Mouse (Mus musculus) monocyte, adult 2 months (primary cell): Measurements from ENCODE around the gene Aacs.
"Not testable (repeated sequence)": the region's sequence is repeated elsewhere in the genome, so short reads cannot be mapped to it uniquely, and the experiment has no call there.

ENCODE experiments used
- DNase-seq, 2 experiments: peaks; one replicate each; pipeline ENCODE4 v3.0.0; 2022; ENCODE audit warnings: low spot score in 2 of 2, low read depth in 1 of 2

Gene Aacs

DNA sequence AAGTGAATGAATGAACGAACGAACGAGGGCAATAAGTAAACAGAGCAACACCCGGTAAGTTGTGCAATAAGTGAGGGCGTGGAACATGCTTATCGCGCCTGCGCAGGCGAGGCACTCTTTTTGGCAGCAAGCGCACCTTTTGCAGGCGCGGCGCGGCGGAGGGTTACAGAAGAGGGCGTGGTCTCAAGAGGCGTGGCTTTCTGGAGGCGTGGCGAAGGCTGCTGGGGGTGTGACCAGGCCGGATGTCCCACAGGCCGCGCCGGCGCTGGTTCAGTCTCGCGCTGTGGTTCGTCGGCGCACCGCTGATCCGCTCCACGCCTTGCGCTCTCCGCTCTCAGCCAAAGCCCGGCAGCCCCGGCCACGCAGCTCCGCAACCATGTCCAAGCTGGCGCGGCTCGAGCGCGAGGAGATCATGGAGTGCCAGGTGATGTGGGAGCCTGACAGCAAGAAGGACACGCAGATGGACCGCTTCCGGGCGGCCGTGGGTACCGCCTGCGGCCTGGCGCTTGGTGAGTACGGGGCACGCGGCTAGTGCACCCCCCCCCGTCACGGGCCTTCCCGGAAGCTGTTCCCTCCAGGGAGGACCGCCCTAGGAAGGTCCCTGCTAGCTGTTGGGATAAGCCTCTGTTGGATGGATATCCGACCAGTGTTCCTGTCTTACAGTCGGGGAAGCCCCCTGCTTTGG is at the start of gene Aacs:
Gene Aacs (plus strand): TSS at position 214 of the 685 bp plus-strand sequence.
- DNase-seq: peak; percentile 74 to 88

DNA sequence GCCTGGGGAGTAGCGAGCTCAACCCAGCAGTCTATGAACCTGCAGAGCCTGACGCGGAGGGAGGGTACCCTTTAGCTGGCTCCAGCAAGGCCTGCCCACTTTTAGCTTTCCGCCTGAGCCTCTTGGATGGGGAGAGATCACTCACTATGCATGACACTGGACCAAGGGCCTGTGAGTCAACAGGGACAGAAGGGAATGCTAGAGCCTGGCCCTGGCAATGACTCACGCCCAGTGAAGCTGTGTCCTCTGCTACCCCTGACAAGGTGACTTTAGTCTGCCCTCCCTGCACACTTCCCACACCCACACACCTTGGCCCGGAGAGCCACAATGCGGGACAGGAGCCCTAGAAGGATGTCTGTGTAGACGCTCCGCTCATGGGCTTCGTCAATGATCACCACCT is 49.3 kb upstream of the Aacs start:
- no peak for DNase-seq

DNA sequence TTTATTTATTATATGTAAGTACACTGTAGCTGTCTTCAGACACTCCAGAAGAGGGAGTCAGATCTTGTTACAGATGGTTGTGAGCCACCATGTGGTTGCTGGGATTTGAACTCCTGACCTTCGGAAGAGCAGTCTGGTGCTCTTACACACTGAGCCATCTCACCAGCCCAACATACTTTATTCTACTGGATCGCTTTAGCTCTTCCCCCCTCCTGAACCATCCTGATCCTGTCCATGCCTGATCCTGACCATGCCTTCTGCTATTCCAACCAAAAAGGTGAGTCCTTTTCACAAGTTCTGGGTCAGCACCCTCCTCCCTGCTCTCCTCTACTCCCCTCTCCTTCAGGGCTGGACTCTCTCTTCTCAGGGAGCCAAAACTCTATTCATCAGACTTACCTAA is 43.3 kb upstream of the Aacs start:
- not testable (repeated sequence) for DNase-seq

DNA sequence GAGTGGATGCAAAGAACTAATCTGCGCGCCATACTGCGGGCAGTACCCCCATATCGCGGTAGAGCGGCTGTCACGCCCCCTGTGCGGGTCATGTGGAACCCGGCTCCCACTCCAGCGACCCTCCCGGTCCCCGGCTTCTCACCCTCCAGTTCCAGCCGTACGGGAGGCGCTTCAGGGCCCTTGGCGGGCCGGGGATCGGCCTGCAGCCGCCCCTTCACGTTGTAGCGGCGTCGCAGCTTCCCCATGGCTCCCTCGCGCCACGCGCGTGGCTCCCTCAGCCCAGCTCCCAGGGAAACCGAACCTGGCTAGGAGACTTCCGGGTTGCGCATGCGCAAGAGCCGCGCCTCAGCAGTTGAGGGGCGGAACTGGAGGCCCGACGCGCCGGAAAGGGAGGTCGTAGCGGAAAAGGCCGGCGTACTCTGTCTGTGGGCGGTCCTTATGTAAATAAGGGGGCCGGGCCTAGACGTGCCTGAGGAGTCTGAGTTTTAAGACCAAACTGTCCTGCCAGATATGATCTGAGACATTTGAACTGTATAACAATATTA is 41.7 kb upstream of the Aacs start, which contains the start of gene Dhx37:
Gene Dhx37 (minus strand): TSS at position 329 of the 545 bp plus-strand sequence.
- peak; percentile 85 to 88 for DNase-seq

DNA sequence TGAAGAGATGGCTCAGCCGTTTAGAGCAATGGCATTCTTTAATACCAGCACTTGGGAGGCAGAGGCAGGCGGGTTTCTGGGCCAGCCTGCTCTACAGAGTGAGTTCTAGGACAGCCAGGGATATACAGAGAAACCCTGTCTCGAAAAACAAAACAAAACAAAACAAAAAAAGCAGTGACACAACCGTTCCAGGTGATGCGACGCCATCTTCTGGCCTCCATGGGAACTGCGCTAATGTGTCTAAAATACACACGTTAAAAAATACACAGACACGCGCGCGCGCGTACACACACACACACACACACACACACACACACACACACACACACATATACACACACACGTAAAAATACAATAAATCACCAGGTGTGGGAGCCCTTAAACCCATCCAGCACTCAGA is 41.3 kb upstream of the Aacs start:
- DNase-seq: not testable (repeated sequence)

DNA sequence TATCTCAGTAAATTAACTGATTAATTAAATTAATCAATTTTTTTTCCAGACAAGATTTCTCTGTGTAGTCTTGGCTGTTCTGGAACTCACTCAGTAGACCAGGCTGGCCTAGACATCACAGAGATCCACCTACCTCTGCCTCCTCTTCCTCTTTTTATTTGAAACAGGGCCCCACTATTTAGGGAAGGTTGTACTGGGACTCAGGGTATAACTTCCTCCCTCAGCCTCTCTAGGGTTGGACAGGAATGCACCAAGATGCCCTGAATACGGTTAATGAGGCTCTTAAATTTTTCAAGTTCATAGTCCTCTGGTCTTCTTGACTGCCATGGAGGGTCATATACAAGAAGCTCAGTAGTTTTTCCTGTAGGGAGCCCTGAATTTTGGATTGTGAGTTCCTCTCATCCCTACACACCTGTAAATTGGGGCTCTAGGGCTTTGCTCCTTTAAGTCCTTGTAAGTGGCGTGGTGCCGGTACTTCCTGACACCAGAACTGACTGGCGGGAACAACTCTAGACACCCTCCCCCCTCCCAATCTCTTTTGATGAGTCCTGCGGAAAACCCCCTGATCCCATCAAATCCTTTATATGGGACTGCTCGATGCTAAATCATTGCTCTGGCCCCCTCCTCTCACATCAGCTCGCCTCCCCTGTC is 34.9 kb upstream of the Aacs start:
- DNase-seq: no peak

DNA sequence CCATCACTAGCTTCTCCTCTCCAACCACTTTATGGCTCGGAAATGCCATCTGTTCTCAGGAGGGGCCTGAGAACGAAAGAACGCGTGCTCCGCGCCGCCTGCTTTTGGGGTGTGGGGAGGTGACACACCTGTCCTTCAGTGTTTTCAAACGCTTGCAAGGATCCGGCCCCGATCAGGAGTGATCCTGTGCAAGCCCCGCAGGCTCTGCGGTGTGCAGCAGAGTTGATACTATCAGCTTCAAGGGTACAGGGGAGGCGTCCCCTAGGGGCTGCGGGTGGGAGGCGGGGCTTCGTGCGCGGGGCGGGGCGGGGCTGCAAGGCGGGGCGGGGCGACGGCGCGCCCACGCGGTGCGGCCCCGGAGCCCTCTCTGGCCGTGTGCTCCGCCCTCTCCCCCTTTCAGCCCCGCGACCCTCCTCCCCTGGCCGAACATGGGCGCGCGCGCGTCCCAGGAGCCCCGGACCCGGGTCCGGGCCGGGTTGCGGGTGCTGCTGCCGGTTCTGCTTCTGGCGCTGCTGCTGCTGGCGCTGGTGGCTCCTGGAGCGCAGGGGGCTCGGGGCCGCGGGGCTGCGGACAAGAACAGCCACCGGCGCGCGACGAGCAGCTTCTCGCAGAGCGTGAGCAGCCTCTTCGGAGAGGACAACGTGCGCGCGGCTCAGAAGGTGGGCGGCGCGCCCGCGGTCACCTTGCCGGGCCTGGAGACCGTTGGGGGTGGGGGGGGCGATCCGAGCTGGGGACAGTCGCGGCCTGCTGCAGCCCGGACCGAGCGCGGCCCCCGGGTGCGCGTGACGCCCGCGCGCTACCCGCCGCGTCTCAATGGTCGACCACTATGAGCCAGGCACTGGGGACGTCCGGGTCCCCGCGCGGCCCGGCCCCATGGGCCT is 34.1 kb upstream of the Aacs start, which contains the start of gene Bri3bp:
Gene Bri3bp (plus strand): TSS at position 335 of the 881 bp plus-strand sequence.
- no peak for DNase-seq

DNA sequence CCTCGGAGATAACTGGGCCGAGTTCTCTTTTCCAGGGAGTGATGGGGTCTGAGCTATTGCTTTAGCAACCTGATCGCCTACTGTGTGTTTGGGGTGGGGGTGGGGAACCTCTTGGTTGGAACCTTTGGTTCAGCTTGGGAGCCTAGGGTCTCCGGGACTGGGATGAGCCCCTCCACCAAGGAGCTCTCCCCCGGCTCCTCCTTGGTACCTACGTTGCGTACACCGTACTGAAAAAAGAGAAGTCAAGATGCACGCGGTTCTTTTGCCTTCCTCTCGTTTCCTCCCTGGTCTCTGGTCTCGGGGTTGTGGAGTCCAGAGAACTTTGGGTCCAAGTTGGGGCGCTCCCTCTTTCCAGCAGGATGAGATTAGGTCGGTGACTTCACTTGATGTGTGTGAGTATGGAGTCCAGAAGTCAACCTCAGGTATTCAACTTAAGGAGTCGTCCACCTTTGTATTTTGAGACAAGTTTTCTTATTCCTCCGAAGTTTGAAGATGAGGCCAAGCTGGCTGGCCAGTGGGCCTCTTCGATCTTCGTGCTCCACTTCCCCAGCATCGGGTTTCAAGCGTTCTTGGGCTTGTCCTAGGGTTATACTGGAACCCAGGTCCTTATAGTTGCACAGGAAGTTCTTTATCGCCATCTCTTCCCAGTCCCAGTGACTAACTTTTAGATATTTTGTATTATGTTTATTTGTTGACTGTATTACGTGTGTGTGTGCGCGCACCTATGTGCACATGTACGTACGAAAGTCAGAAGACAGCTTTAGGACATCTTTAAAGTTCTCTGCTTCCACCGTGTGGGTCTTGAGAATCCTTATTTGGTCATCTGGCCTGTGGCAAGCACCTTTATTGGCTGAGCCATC is 33.2 kb upstream of the Aacs start:
- DNase-seq: peak in 1 of 2 experiments; percentile 22

DNA sequence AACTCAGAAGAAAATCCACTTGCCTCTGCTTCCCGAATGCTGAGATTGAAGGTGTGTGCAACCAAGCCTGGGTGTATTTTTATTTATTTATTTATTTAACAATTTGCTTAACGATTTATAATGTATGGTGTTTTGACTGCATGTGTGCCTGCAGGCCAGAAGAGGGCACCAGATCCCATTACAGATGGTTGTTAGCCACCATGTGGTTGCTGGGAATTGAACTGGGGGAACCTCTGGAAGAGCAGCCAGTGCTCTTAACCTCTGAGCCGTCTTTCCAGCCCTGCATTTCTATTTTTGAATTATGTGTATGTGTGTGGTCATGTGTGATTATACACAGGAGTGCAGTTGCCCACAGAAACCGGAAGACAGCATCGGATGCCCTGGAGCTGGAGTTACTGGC is 32.3 kb upstream of the Aacs start:
- no peak for DNase-seq

DNA sequence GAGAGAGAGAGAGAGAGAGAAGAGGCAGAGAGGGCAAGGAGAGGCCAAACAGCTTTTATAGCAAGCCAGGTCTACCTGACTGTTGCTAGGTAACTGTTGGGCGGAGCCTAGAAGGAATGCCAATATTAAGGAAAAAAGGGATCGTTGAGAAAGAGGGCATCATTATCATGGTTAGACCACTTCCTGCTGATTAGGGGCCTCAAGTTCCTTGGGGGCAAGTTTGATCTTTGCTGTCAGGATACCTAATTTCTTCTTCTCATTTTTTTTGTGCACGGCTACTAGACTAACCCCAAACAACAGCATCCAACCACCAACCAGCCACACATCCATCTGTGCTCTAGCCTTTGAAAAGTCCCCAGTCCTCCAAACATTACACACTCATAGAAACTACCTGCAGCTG is 31.7 kb upstream of the Aacs start:
- DNase-seq: no peak

DNA sequence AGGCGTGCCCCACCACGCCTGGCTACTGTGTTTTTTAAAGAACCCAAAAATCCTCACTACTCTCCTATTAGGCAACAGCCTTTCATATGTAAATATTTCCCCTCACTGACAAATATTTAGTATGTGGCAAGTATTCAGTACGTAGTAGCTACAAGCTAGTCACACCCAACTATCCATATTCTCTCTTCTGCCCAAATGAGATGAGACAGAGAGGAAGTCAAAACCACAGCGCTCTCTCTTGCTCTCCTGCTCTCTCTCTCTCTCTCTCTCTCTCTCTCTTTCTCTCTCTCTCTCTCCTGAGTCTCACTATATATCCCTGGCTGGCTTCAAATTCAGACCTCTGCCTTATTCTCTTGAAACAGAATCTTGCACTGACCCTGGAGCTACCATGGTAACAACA is 31.1 kb upstream of the Aacs start:
- no peak for DNase-seq

DNA sequence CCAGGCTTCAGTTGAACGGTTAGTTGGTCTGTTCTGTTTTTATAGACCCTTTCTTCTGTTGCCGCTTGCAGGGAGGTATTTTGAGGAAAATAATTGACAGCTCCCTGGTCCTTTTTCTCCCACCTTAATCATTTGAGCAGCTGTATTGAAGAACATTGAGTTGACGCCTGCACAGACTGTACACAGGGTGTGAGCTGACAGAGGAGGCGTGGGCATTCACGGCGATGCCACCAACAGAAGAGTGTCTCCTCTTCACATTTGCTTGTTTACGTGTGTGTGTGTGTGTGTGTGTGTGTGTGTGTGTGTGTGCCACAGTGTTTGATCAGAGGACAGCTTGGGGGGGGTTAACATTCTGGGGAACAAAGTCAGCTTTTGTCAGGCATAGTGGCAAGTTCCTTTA is 29.3 kb upstream of the Aacs start:
- no peak for DNase-seq

DNA sequence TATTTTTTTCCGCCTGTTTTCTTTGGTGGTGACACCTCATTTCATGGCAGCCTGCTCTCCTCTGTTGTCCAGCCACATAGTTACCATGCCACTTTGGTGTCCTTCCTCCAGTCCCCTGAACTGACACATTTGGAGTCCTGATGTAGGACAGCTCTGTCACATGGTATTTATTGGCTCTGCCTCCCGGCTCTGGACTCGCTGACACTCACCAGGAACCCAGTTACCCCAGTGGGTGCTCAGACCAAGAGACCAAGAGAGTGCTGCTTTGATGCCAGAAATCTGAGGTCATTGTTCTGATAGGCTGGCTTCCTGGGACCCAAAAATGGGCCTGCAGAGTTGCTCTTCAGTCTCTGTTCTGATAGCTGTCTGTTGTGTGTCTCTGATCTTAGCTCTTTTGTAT is 27.6 kb upstream of the Aacs start:
- DNase-seq: no peak

DNA sequence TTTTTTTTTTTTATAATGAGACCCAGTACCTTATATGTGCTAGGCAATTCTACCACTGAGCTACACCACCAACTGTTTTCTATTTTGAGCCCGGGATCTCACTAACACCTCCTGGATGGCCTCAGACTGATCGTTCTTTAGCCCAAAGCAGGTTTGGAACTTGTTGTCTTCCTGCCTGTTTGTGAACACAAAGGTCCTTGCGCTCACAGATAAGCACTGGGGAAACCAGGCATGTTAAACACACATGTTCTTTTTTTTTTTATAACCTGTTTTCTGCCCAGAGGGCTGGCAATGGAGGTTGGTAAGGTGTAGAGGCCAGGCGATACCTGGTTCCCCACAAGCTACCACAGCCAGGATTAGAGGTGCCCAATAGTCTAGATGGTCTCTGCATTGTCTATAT is 27.0 kb upstream of the Aacs start:
- DNase-seq: no peak

DNA sequence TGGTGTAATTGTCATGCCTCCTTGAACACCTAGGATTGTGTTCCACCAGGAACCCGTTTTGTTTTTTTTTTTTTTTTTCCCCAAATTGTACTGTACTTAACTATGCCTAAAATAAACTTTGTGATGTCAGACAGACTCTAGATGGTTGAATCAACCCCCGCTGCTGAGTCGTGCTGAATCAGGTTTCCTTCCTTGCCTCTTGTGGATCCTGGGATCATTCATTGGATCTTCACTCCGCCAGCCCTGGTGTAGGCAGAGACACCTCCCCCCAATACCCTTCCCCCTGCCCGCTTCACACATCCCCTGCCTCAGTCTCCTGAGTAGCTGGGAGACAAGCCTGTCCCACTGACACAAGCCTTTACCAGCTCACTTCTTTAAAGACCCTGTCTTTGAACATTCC is 26.3 kb upstream of the Aacs start:
- DNase-seq: no peak

DNA sequence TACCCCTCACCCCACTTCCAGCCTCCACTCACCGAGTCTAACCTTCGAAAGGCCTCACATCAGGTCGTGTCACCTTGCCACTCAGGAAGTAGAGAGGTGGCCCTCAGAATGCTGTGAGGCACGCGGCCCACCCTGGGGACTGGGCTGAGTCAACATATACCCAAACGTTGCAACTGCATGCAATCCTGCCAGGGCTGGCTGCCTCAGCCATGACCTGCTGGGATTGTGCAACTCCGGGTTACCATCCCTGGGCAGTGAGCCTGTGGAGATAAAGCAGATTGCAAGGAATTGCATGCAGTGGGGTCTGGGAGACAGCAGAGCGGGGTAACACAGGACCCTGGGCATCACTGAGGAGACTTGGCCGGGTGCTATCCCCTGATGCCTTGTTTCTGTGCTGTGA is 23.0 kb upstream of the Aacs start:
- DNase-seq: no peak

DNA sequence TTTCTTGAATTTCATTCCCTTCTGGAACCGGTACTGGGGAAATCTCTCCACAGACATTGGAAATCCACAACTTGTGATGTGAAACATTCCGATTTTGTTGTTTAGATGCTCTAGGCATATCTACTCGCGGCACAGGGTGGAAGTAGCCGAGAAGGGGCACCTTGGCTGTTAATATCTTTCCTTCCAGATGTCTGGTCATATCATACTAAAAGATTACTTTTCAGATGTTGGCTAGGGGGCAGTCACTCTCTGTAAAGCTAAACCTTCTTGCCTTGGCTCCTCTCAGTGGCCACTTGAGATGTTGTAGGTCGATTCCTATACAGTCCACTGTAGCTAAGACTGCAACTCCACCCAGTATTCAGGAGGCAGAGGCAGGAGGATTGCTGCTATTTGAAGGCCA is 19.5 kb upstream of the Aacs start:
- no peak for DNase-seq

DNA sequence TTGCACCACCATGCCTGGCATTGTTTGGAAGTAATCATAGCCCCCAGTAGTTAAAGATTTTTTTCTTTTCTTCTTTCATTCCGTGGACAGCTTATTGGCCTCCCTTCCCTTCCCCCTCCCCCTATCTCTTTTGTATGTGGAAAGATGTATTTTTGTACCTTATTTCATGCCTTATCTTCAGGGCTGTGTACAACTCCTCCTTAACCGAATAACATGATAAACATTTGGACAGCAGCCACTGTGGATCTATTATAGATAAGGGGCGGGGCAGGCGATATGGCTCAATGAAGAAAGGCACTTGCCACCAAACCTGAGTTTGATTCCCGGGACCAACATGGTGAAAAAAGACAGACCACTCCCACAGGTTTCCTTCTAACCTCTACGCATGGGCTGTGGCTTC is 18.1 kb upstream of the Aacs start:
- DNase-seq: no peak

DNA sequence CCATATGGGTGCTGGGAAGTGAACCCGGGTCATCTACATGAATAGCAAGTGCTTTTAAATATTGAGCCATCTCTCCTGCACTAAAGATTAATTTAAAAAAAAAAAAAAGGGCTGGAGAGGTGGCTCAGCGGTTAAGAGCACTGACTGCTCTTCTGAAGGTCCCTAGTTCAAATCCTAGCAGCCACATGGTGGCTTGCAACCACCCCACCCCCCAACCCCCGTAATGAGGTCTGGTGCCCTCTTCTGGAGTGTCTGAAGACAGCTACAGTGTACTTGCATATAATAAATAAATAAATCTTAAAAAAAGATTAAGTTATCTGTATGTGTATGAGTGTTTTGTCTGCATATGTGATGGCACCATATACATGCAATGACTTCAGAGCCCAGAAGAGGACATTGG is 15.0 kb upstream of the Aacs start:
- no peak for DNase-seq

DNA sequence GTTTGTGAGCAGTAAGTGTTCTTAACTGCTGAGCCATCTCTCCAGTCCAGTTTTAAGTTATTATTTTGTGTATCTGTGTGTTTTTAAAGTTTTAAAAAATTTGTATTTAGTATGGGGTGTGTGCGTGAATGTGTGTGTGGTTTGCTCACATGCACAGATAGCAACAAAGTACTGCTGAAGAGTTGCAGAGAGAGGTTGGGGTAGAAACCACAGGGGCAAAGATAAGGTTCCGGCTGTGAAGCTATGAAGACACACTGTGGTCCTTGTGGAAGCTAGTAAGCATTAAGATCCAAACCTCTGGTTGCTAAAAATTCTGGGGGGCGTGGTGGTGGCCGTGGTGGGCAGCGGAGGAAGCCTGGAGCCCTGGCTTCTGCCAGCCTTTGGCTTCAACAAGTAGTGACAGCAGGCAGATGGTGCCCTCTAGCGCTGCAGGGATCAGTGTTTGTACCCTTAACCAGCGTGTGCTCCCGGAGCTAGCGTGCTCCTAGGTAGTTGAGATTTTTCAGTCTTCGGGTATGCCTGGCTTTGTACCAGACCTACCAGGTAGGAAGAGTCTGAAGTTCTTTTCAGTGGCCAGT is 13.7 kb upstream of the Aacs start:
- DNase-seq: no peak
